Mouse (Mus musculus) brain, adult 10 weeks (tissue): Measurements from ENCODE around the gene Efcab6. TPM values are rescaled to one million over a fixed set of nuclear protein-coding genes. Genes with fewer than 3 reads are reported as not detected.

ENCODE experiments used
- polyA plus RNA-seq: library from polyadenylated mRNA; stranded (reverse); fragments of 350-450 nt; fragmentation: Illumina TruSeq; extraction: RNeasy Lipid Tissue Mini Kit (QIAGEN cat#74804); gene quantifications from one replicate; pipeline ENCODE4 v1.2.3, GENCODE M21; 2015; ENCODE audit warnings: low read depth, low replicate concordance

Efcab6 gene
- 7.1 TPM for polyA plus RNA-seq

GRCm38 (mm10) chr15:84065140-84065539, at the start of gene Efcab6:
Gene Efcab6, minus strand, starts transcription at chr15:84065379.

GRCm38 (mm10) chr15:84105105-84105923, 40.1 kb upstream of the Efcab6 start, which contains the start of gene Sult4a1:
Gene Sult4a1, minus strand, starts transcription at chr15:84105754.

Other genes with a start within 250 kb of the Efcab6 start
- 471 TPM for gene Sult4a1, start 40.4 kb upstream of the Efcab6 start, polyA plus RNA-seq
- not detected for gene Pnpla5, start 57.8 kb upstream of the Efcab6 start, polyA plus RNA-seq
- gene Pnpla3, start 102.5 kb upstream of the Efcab6 start, polyA plus RNA-seq = 6.8 TPM
- 93.8 TPM for gene Samm50, start 126.9 kb upstream of the Efcab6 start, polyA plus RNA-seq
- gene Parvb, start 166.7 kb upstream of the Efcab6 start, polyA plus RNA-seq = 16.0 TPM